Mouse (Mus musculus) MEL (cell line): ENCODE measurements around the gene Nat10. TPM values are rescaled to one million over a fixed set of nuclear protein-coding genes. Genes with fewer than 3 reads are reported as not detected.

Experiments used
- DNase-seq: peaks from one replicate; pipeline ENCODE4 v3.0.0; 2011; ENCODE audit warnings: low read depth, low spot score
- H3K27ac ChIP-seq: 2 replicates; pipeline ENCODE4 v1.5.1; 2012; ENCODE audit warnings: low read depth, mild to moderate bottlenecking, control low read depth, low read length, moderate library complexity; ENCODE audit not compliant: control insufficient read depth
- H3K27me3 ChIP-seq, 2 experiments: fragments of 150-350 bp in 1 of 2; sonication (generic) in 1 of 2; 2 replicates each; pipeline ENCODE4 v1.6.1; 2012; ENCODE audit warnings: low read length in 2 of 2, mild to moderate bottlenecking in 2 of 2, improper control_type of control experiment in 1 of 2, moderate library complexity in 1 of 2; ENCODE audit not compliant: insufficient read depth in 2 of 2, control insufficient read depth in 1 of 2
- H3K36me3 ChIP-seq, 2 experiments: 2 replicates each; pipeline ENCODE4 v1.6.1; 2012 to 2014; ENCODE audit warnings: low read length in 2 of 2, improper control_type of control experiment in 1 of 2, inconsistent platforms in 1 of 2, mild to moderate bottlenecking in 1 of 2; ENCODE audit not compliant: insufficient read depth in 2 of 2, control insufficient read depth in 1 of 2
- H3K4me1 ChIP-seq, 2 experiments: fragments of 150-350 bp in 1 of 2; sonication (generic) in 1 of 2; 2 replicates each; pipeline ENCODE4 v1.6.1; 2012; ENCODE audit warnings: low read length in 2 of 2, improper control_type of control experiment in 1 of 2, mild to moderate bottlenecking in 1 of 2; ENCODE audit not compliant: insufficient read depth in 2 of 2, control insufficient read depth in 1 of 2
- H3K4me3 ChIP-seq, 2 experiments: fragments of 150-350 bp in 1 of 2; sonication (generic) in 1 of 2; 2 replicates each; pipeline ENCODE4 v1.5.1; 2012; ENCODE audit warnings: low read depth in 2 of 2, low read length in 2 of 2, mild to moderate bottlenecking in 2 of 2, moderate library complexity in 2 of 2, control low read depth in 1 of 2, improper control_type of control experiment in 1 of 2; ENCODE audit not compliant: control insufficient read depth in 1 of 2, insufficient read depth in 1 of 2
- H3K79me2 ChIP-seq: 2 replicates; pipeline ENCODE4 v1.6.1; 2012; ENCODE audit warnings: mild to moderate bottlenecking, low read length, moderate library complexity; ENCODE audit not compliant: control insufficient read depth, poor library complexity, insufficient read depth
- H3K9ac ChIP-seq: 2 replicates; pipeline ENCODE4 v1.6.1; 2012; ENCODE audit warnings: low read depth, mild to moderate bottlenecking, control low read depth, low read length, moderate library complexity; ENCODE audit not compliant: control insufficient read depth, poor library complexity, severe bottlenecking
- H3K9me3 ChIP-seq: fragments of 150-350 bp; sonication (generic); replicated peaks from 2 replicates; pipeline ENCODE4 v1.6.1; 2012; ENCODE audit warnings: mild to moderate bottlenecking, low read length, improper control_type of control experiment, moderate library complexity; ENCODE audit not compliant: insufficient read depth
- BHLHE40 ChIP-seq: IDR thresholded peaks from 2 replicates; pipeline ENCODE4 v1.6.1; 2012; ENCODE audit warnings: low read depth, mild to moderate bottlenecking, inconsistent platforms, low read length, improper control_type of control experiment, borderline replicate concordance
- CTCF ChIP-seq, 3 experiments: IDR thresholded peaks in 2 of 3; conservative IDR thresholded peaks in 1 of 3; 2 replicates each; pipeline ENCODE4 v1.5.1; 2011 to 2012; ENCODE audit warnings: low read length in 3 of 3, low read depth in 2 of 3, mild to moderate bottlenecking in 2 of 3, improper control_type of control experiment in 1 of 3, inconsistent platforms in 1 of 3, mixed read lengths in 1 of 3, moderate library complexity in 1 of 3; ENCODE audit not compliant: control insufficient read depth in 1 of 3, insufficient read depth in 1 of 3, poor library complexity in 1 of 3, severe bottlenecking in 1 of 3
- E2F4 ChIP-seq: IDR thresholded peaks from 2 replicates; pipeline ENCODE4 v1.6.1; 2011; ENCODE audit warnings: low read depth, low read length, improper control_type of control experiment, borderline replicate concordance
- EP300 ChIP-seq, 2 experiments: IDR thresholded peaks; 2 replicates each; pipeline ENCODE4 v1.6.1; 2011; ENCODE audit warnings: improper control_type of control experiment in 2 of 2, low read length in 2 of 2, low read depth in 1 of 2, mild to moderate bottlenecking in 1 of 2
- GABPA ChIP-seq: IDR thresholded peaks from 2 replicates; pipeline ENCODE4 v1.6.1; 2012; ENCODE audit warnings: low read depth, mild to moderate bottlenecking, inconsistent platforms, low read length, improper control_type of control experiment, moderate library complexity
- GATA1 ChIP-seq: IDR thresholded peaks from 2 replicates; pipeline ENCODE4 v1.6.1; 2011; ENCODE audit warnings: low read depth, low read length, improper control_type of control experiment
- JUND ChIP-seq: IDR thresholded peaks from 2 replicates; pipeline ENCODE4 v1.6.1; 2011; ENCODE audit warnings: low read depth, mild to moderate bottlenecking, improper control_type of control experiment, low read length
- MAFK ChIP-seq: IDR thresholded peaks from 2 replicates; pipeline ENCODE4 v1.6.1; 2011; ENCODE audit warnings: low read depth, mild to moderate bottlenecking, low read length, improper control_type of control experiment, borderline replicate concordance
- MAX ChIP-seq: IDR thresholded peaks from 2 replicates; pipeline ENCODE4 v1.6.1; 2011; ENCODE audit warnings: low read length, improper control_type of control experiment
- MEF2A ChIP-seq: IDR thresholded peaks from 2 replicates; pipeline ENCODE4 v1.6.1; 2014; ENCODE audit warnings: low read depth, mild to moderate bottlenecking, inconsistent platforms, low read length, improper control_type of control experiment; ENCODE audit not compliant: poor library complexity, insufficient replicate concordance, severe bottlenecking; ENCODE audit errors: extremely low read depth
- NRF1 ChIP-seq: IDR thresholded peaks from 2 replicates; pipeline ENCODE4 v1.6.1; 2014; ENCODE audit warnings: low read depth, mild to moderate bottlenecking, inconsistent platforms, low read length, improper control_type of control experiment, moderate library complexity; ENCODE audit not compliant: poor library complexity, insufficient read depth, severe bottlenecking
- POLR2A ChIP-seq, 2 experiments: IDR thresholded peaks; 2 replicates each; pipeline ENCODE4 v1.6.1; 2011 to 2012; ENCODE audit warnings: low read length in 2 of 2, mild to moderate bottlenecking in 2 of 2, control low read depth in 1 of 2, improper control_type of control experiment in 1 of 2, low read depth in 1 of 2, moderate library complexity in 1 of 2; ENCODE audit not compliant: control insufficient read depth in 1 of 2, insufficient read depth in 1 of 2, poor library complexity in 1 of 2
- POLR2AphosphoS2 ChIP-seq: IDR thresholded peaks from 2 replicates; pipeline ENCODE4 v1.6.1; 2011; ENCODE audit warnings: low read length, improper control_type of control experiment
- RAD21 ChIP-seq: IDR thresholded peaks from 2 replicates; pipeline ENCODE4 v1.6.1; 2011; ENCODE audit warnings: mild to moderate bottlenecking, low read depth, low read length, improper control_type of control experiment
- SIN3A ChIP-seq: IDR thresholded peaks from 2 replicates; pipeline ENCODE4 v1.6.1; 2012; ENCODE audit warnings: low read length, improper control_type of control experiment, inconsistent platforms
- SMC3 ChIP-seq: IDR thresholded peaks from 2 replicates; pipeline ENCODE4 v1.6.1; 2011; ENCODE audit warnings: low read depth, low read length, improper control_type of control experiment
- TBP ChIP-seq: IDR thresholded peaks from 2 replicates; pipeline ENCODE4 v1.8.0; 2011; ENCODE audit warnings: low read depth, low read length, improper control_type of control experiment
- TCF12 ChIP-seq: IDR thresholded peaks from 2 replicates; pipeline ENCODE4 v1.6.1; 2014; ENCODE audit warnings: low read depth, mild to moderate bottlenecking, inconsistent platforms, low read length, improper control_type of control experiment, moderate library complexity
- UBTF ChIP-seq: IDR thresholded peaks from 2 replicates; pipeline ENCODE4 v1.6.1; 2012; ENCODE audit warnings: low read depth, mild to moderate bottlenecking, inconsistent platforms, low read length, improper control_type of control experiment, moderate library complexity, borderline replicate concordance; ENCODE audit not compliant: insufficient read depth
- USF1 ChIP-seq: IDR thresholded peaks from 2 replicates; pipeline ENCODE4 v1.6.1; 2014; ENCODE audit warnings: low read depth, mild to moderate bottlenecking, inconsistent platforms, low read length, improper control_type of control experiment, moderate library complexity
- ZMIZ1 ChIP-seq: IDR thresholded peaks from 2 replicates; pipeline ENCODE4 v1.6.1; 2012; ENCODE audit warnings: low read depth, mild to moderate bottlenecking, inconsistent platforms, low read length, improper control_type of control experiment, moderate library complexity
- ZNF384 ChIP-seq: IDR thresholded peaks from 2 replicates; pipeline ENCODE4 v1.6.1; 2012; ENCODE audit warnings: low read depth, mild to moderate bottlenecking, inconsistent platforms, low read length, improper control_type of control experiment
- polyA plus RNA-seq, 2 experiments: library from polyadenylated mRNA; stranded (reverse) in 1 of 2; unstranded in 1 of 2; fragments of >175 nt in 1 of 2; fragments of >200 nt in 1 of 2; gene quantifications; 2 replicates each; pipeline versions ENCODE4 v1.2.1 to v1.2.4; 2012; ENCODE audit warnings: low replicate concordance in 2 of 2, low read depth in 1 of 2; ENCODE audit not compliant: insufficient read length in 2 of 2, insufficient read depth in 1 of 2, missing spikeins in 1 of 2
- total RNA-seq: library from RNA; depleted of rRNA; stranded (reverse); fragments of 300-350 nt; gene quantifications from 2 replicates; pipeline ENCODE4 v1.2.3, GENCODE M21; 2012

Nat10 gene
- total and polyA plus RNA-seq, 3 experiments: 74.7 to 107 TPM; not detected in 1

DNA sequence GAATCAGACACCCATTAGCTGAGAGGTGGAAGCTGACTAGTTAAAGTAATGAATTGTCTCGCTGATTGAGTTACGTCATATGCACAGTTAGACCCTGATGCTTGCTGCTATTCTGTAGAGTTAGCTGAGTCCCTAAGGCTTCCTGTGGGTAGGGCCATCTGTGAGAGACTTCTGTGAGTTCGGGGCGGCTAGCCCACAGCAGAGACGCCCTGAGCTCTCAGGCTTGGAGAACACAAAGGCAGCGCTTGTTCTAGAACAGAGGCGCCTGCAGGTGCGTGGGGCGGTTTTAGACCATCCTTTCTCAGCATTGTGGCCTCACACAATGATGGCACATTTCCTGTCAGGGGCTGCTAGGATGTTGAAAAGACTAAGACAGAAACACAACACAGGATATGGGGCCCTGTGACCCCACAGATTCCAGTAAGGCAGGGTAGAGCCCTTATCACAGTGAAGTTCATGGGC lies 78.8 kb downstream of the Nat10 start:
- Histone ChIP-seq H3K27ac (no peak overlapping the region), H3K4me1 (peaks cover 16 to 17% of the 10 kb centered on the region in 2 experiments), H3K9me3 (no peaks in the 10 kb centered on the region), H3K4me3 (no peak overlapping the region), H3K27me3 (no peaks in the 10 kb centered on the region), H3K9ac (no peak overlapping the region), H3K36me3 (peaks cover 0 to 4% of the 10 kb centered on the region in 2 experiments; a peak in 2 of 4 replicates), H3K79me2 (no peaks in the 10 kb centered on the region)
- no peak for DNase-seq
- TF ChIP-seq CTCF (IDR thresholded peaks at IDR 0.05 in 2 of 3, conservative IDR thresholded peaks at IDR 0.05 in 1 of 3; ENCODE audit: control insufficient read depth in 1 of 3, insufficient read depth in 1 of 3, low read depth in 2 of 3, low read length in 3 of 3, poor library complexity in 1 of 3, severe bottlenecking in 1 of 3): no peak
- TF ChIP-seq USF1: no peak
- TF ChIP-seq MEF2A: no peak
- no peak for TF ChIP-seq POLR2AphosphoS2
- no peak for TF ChIP-seq ZMIZ1
- TF ChIP-seq EP300 (IDR thresholded peaks at IDR 0.05; ENCODE audit: low read depth in 1 of 2, low read length in 2 of 2): no peak
- TF ChIP-seq MAX: no peak
- TF ChIP-seq TBP: no peak
- TF ChIP-seq JUND: no peak
- no peak for TF ChIP-seq MAFK
- no peak for TF ChIP-seq ZNF384

GRCm38 (mm10) chr2:103681149-103681548 lies 79.9 kb downstream of the Nat10 start:
- Histone ChIP-seq H3K9me3 (no peaks in the 10 kb centered on the region), H3K27ac (no peak overlapping the region), H3K4me1 (peaks cover 12% of the 10 kb centered on the region in 2 experiments)
- TF ChIP-seq ZMIZ1: no peak
- no peak for TF ChIP-seq UBTF
- no peak for TF ChIP-seq GABPA
- TF ChIP-seq TBP: no peak
- TF ChIP-seq SIN3A: no peak
- no peak for TF ChIP-seq MEF2A
- TF ChIP-seq BHLHE40: no peak
- TF ChIP-seq ZNF384: no peak
- TF ChIP-seq GATA1: no peak
- no peak for TF ChIP-seq POLR2A (IDR thresholded peaks at IDR 0.05; ENCODE audit: control insufficient read depth in 1 of 2, insufficient read depth in 1 of 2, low read depth in 1 of 2, low read length in 2 of 2, poor library complexity in 1 of 2)
- TF ChIP-seq RAD21: no peak
- TF ChIP-seq TCF12: no peak
- TF ChIP-seq NRF1: no peak
- TF ChIP-seq SMC3: no peak
- TF ChIP-seq E2F4: no peak
- TF ChIP-seq, all 39 proteins: peak for 0
- Histone ChIP-seq H3K9ac (no peak overlapping the region), H3K4me3 (no peak overlapping the region), H3K36me3 (peaks cover 0 to 4% of the 10 kb centered on the region in 2 experiments; a peak in 2 of 4 replicates), H3K79me2 (no peaks in the 10 kb centered on the region), H3K27me3 (no peaks in the 10 kb centered on the region)
- no peak for DNase-seq
